Mouse (Mus musculus): Measurements from ENCODE around the gene Mfsd12. TPM values are rescaled to one million over a fixed set of nuclear protein-coding genes. Genes with fewer than 3 reads are reported as not detected.

Mfsd12 gene
- total RNA-seq, 2 experiments from 2014 or later, result 40.8 to 45.8 TPM

DNA sequence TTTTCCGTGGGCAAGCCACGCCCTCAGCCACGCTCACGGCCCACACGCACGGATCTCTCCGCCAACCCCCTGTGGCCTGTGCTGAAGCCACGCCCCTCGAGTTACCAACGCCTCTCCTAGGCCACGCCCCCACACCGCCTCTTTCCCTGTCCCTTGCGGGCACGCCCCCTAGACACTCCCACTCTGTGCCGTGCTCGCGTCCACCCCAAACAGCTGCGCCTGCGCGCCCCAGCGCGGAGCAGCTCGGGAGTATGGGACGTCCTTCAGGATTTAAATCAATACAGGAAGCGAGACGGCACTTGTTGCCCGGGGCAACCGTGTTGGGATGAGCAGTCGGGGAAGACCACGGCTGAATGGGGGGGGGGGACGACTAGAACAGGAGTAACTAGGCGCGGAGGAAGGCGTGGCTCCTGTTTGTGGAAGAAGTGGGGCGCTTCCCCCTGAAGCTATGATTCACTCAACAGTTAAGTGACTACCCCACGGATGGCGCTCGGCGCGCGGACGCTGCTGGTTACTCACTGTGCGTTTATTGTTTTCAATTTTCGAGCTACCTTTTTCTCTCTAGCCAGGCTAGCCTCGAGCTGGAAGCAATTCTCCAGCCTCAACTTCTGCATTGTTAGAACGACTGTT, 21.4 kb downstream of the Mfsd12 start:
- peak; percentile 100 for DNase-seq (ENCODE audit: low spot score in 2 of 2)

DNA sequence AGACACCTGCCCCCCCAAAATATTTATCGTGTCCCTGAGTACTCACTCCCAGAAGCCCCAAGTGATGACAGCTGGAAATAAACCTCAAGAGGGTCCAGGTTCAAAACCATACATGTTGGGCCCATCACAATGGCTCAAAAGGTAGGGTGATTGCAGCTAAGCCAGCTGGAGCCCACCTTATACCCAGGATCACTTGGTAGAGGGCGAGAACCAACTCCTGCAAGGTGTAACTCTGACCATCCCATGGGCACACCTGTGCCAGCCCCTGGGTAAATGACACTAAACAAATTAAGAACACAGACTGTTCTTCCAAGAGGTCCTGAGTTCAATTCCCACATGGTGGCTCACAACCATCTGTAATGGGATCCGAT, 21.9 kb downstream of the Mfsd12 start:
- DNase-seq (ENCODE audit: low spot score in 2 of 2), result no peak

DNA sequence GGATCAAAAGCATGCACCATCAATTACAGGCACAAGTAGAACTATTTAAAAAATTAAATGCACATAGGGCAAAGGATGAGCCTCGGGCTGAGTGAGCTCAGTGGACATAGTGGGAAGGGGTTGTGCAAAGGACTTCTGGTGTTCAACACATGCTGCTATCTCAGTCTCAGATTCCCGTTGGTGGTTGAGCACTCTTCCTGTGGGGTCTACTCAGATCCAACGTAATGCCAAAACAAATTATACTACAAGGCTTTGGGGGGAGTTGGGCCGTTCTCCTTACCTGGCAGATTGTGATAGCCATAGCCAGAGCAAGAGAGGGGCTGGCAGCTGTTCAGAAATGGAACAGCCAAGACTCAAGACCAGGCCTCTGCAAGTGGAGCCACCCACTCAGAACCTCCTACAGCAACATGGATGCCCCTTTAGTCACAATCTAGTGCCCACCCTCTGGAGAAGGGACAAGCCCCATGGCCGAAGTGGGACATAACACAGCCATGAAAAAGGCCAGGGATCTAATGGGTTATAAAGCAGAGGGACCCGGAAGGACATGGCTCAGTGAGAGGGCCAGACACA, 22.6 kb downstream of the Mfsd12 start:
- DNase-seq (ENCODE audit: low spot score in 2 of 2), result no peak

DNA sequence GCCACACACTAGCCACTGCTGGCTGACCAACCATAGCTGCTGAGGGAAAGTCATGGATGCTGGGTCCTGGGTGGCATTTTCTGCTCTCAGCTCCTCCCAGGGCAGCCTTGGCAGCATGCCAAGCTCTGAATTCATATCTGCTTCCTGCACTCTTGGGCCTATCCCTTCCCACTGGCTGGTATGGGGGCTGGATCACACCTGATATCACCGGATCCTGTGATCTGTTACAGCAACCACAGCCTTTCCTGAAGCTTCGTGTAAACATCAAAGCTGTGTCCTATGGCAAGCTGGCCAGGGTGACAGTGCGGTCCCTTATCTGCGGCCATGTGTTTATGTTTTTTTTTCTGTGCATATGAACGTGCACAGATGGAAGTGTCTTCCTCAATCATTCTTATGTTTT, 24.7 kb downstream of the Mfsd12 start:
- DNase-seq (ENCODE audit: low spot score in 2 of 2), result no peak

DNA sequence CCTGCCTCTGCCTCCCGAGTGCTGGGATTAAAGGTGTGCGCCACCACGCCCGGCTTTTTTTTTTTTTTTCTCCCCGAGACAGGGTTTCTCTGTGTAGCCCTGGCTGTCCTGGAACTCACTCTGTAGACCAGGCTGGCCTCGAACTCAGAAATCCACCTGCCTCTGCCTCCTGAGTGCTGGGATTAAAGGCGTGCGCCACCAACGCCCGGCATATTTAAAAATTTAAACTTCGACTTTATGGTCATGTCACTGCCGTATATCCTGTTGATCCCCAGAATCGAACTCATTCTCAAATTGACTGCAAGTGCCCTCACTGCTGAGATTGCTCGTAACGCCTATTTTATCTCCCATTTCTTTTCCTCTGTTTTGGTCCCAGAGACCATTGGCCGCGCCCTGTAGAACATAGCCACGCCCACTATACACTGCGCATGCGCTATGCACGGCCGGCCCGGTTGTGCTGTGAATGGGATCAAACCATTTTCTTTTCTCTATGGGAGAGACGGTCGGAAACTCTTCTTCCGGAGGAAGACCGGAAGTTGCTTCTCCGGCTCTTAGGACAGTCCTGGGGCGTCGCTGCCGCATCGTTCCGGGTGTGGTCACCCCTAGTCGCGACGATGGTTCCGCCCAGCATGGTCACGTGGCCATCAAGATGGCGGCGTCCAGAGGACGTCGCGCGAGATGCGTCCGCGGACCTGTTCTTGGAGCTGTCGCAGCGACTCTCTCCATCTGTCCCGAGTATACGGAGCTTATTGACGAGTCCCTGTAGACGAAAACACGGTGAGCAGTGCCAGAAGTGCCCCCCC, 26.7 kb downstream of the Mfsd12 start, which contains the start of the genes Dohh and Gm48551:
Gene Dohh (plus strand): TSS at position 627 of the 803 bp plus-strand sequence.
Gene Gm48551 (plus strand): TSS at position 665 of the 803 bp plus-strand sequence.
- peak; percentile 98 to 99 for DNase-seq (ENCODE audit: low spot score in 2 of 2)

DNA sequence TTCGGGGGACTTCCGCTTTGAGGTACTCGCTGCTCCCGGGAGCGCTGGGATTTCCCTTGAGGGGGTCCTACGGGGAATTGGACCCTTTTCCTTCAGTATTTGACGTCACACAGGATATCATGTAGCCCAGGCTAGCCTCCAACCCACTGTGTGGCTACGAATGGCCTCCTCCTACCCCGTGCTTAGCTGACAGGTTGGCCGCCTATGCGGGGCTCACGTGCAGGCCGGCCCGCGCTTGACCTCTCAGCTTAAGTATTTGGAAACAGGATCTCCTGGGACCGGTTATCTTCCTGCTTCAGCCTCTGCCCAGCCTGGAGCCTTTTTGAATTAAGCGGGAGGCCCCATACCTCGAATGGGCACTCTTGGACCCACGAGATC, 27.3 kb downstream of the Mfsd12 start:
- no peak for DNase-seq (ENCODE audit: low spot score in 2 of 2)

DNA sequence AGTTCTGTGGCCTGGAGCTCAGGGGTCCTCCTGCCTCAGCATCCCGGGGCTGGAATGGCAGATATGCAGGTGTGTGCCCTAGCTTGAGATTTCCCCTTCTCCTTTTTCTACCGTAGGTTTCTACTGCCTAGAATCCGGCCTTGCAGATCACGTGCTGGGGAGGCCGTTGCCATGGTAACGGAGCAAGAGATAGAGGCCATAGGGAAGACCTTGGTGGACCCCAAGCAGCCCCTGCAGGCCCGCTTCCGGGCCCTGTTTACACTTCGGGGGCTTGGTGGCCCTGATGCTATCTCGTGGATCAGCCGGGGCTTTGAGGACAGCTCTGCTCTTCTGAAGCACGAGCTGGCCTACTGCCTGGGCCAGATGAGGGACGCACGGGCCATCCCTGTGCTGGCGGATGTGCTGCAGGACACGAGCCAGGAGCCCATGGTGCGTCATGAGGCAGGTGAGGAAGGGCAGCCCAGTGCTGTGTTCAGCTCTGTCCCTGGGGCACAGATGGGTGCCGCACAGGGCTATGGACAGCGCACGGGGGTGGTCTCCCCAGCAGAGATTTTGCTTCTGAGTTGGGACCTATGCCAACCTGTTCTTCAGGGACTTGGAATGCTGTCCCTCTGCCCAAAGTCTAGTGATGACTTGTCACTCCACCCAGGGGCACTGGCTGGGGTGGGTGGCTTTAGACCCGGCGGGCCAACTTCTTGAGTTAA, 28.5 kb downstream of the Mfsd12 start:
- no peak for DNase-seq (ENCODE audit: low spot score in 2 of 2)

DNA sequence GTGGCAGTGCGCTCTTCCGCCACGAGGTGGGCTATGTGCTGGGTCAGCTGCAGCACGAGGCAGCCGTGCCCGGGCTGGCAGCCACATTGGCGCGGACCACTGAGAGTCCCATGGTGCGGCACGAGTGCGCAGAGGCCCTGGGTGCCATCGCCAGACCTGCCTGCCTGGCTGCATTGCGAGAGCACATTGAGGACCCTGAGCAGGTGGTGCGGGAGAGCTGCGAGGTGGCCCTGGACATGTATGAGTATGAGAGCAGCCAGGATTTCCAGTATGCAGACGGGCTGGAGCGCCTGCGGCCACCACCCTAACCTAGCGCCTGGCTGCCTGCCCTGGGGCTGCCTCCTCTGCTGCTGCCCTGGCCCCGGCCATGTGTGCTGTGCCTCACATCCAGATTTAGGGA, 30.4 kb downstream of the Mfsd12 start:
- DNase-seq (ENCODE audit: low spot score in 2 of 2), result no peak

DNA sequence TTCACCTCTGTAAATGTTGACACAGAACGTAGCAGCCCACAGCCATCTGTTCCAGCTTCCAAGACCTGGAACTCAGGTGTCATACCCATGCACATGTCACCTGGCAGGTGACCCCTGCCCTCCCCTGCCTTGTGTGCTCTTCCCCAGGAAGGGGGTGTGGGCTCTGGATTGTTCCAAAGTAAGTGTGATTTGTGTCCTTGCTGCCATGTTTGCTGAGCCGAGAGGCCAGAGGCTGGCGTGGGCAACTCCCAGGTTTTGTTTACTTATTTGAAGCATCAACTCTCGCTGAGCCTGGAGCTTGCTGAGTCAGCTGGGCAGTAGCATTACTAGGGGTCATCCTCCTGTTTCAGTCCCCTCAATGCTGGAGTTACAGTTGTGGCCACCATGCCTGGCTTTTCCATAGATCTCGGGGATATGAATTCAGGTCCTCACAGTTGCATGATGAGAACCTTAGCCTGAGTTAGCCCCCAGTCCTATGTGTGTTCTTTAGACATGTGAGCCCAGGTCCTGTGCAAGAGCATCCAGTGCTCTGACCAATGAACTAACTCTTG, 31.3 kb downstream of the Mfsd12 start, which contains the start of gene Gm48552:
Gene Gm48552 (plus strand): TSS at position 501 of the 551 bp plus-strand sequence.
- no peak for DNase-seq (ENCODE audit: low spot score in 2 of 2)

DNA sequence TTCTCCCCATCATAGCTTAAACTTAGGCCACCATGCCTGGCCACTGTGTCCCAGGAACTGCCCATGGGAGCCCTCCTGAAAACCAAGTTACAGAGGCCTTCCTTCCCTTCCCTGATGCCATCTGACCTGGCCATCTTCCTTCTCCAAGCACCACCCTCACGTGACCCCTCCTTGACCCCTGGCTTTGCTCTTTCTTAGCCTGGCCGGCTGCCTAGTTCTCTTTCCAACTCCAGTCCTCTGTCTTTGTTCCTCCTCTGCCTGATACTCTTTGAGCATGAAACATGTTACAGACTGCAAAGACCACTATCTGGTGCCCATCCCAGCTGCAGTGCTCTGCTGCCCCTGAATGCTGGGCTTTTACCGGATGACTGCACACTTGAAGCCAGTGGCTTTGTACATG, 32.1 kb downstream of the Mfsd12 start:
- no peak for DNase-seq (ENCODE audit: low spot score in 2 of 2)

DNA sequence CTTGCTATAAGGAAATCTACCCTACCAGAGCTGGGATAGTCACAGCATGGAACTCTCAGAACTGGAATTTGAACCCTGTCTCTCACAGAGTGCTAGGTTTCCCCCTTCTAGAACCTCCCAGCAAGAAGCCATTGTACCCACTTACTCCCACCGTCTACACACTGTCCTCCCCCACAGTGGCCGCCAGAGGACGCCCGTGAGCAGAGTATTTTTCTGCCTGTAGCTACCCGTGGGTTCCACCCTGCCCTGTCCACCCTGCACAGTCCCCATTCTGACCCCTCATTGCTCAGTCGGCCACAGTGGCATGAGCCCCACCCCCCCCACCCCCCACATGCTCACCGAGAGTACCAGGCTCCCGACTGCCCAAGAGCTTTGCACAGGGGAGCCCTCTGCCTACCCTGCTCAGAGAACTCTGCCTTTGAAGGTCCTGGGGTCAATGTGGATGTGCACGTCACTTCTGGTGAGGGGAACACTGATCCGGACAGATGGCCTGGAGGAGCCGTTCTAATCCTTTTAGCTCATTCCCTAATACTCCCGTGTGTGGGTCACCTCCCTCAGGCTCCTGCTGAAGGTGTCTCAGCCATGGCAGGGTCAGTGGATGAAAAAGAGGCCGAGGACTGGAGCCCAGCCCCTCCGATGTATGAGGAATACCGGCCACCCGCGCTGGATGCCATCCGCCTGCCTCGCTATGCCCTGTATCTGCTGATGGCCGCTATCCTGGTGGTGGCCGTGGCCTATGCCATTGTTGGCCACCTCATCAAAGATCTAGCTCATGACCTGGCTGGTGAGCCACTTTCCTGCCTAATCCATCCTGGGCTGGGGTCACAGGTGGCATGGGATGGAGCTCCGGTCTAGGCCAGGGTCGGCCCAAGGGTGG, 32.7 kb downstream of the Mfsd12 start:
- DNase-seq (ENCODE audit: low spot score in 2 of 2), result peak; percentile 80 to 84

DNA sequence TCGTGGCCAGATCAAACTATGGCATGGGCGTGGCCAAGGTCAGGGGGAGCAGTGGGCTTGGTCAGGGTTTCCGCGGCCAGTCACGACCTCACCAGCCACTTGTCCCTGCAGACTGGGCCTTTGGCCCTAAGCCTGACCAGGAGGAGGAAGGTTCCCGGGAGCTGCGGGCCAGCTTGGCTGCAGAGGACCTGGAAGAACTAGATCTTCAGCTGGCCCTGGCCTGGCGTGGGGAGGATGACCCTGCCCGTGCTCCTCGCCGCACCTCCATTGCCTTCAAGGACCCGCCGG, 33.3 kb downstream of the Mfsd12 start:
- DNase-seq (ENCODE audit: low spot score in 2 of 2), result no peak

DNA sequence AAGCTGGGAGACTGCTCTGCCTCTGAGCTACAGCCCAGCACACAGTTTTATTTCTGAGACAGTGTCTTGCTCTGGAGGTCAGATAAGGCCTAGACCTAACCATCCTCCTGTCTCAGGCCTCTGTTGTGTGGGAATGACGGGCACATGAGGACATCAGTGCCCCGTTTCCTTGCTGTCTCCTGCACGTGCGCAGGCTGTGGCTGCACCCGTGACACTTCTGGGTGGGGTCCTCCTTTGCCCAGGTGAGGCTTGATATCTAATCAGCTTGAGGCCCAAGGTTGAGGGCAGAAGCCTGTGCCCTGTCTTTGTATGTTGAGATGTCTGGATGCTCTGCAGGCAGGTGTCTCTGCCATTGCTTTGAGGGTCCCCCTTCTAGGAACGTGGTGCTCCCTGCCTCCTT, 35.0 kb downstream of the Mfsd12 start:
- DNase-seq (ENCODE audit: low spot score in 2 of 2), result no peak

DNA sequence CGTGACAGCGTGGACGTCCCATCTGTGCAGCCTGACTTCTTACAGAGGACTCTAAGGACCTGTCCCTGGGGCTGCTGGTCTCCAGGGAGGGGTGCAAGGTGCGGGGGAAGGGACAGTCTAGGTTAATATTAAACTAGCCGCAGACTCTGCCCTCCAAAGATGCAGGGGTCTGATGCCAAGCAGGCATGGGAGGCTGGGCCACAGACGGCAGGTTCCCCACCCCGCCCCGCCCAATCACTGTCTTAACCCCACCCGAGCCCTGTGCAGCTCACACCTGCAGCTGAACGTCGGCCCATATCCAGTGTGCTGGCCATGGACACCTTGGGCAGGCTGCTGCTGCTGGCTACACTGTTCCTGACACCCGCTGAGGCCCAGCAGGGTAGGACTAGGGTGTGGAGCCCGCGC, 35.5 kb downstream of the Mfsd12 start, which contains the start of gene Smim24:
Gene Smim24 (plus strand): TSS at position 271 of the 405 bp plus-strand sequence.
- no peak for DNase-seq (ENCODE audit: low spot score in 2 of 2)

DNA sequence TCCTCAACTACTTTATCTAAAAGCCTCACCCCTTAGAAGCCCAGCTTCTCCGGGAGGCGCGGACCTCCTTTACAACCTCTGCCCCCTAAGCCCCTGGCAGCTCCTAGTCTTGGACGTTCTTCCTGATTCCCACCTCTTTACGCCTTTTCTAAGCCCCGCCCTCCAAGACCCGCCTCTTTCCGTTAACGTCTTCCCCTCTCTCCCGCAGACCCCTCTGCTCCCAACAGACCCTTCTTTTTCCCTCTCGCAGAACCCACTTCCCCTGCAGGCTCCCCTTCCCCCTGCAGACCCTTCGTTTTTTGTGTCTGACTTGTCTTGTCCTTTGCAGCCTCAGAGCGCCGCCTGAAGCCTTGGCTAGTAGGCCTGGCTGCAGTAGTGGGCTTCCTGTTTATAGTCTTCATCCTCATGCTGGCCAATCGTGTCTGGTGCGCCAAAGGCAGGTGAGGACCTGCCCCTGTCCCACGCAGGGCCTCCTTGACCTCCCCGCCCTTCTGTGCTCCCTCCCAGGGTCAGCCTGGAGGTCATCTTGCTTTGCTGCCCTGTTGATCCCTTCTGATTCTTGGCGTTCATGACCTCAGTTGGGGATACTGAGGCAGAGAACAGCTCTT, 36.3 kb downstream of the Mfsd12 start:
- no peak for DNase-seq (ENCODE audit: low spot score in 2 of 2)

DNA sequence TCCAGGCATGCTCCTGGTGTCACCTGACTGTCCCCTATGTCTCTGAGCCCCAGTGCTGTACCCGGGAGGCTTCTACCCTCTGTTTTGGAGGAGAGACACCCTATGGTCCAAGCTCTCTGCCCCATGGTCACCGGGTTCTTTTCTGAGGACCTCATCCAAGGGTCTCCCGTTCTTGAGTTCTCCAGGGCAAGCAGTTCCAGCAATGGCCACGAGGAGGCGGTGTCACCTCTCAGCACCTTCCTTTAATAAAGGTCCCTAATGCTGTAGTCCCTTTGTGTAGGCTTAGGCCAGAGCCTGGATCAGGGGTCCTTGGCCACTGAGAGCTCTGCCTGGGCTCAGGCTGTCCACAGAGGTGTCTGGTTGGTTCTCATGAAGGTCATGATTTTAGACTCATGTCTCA, 37.8 kb downstream of the Mfsd12 start:
- peak; percentile 68 for DNase-seq (ENCODE audit: low spot score in 2 of 2)

DNA sequence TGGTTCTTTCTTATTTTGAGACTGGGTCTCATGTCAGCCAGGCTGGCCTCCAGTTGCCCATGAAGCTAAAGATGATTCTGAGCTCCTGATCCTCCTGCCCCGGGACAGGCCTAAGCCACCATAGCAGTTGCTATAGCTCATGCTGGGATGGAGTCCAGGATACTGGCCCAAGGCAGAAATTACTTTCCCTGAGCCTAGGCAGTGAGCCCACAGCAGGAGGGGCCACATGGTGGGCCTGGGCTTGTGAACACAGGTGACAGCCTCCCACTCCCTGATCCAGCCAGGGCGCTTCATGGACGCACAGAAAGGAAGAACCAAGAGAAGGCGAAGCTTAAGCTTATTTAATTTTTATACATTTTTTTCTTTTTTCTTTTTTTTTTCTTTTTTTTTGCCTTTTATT, 38.6 kb downstream of the Mfsd12 start:
- no peak for DNase-seq (ENCODE audit: low spot score in 2 of 2)

DNA sequence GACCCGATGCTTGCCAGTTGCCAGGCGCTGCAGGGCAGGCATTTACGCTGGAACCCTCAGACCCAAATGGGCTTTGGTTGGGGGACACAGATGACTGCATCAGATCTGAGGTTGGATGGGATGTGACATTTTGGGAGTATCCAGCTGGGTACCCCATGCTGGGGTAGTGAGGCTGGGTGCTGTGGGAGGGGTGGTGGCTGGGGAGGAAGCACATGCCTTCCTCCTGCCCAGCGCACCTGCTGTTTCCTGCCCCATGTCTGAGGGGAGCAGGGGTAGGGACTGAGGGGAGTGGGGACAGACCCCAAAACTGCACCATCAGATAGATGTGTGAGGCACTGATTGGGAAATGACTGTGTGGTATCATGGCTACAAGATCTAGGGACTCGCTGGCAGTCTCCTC, 39.5 kb downstream of the Mfsd12 start:
- no peak for DNase-seq (ENCODE audit: low spot score in 2 of 2)

DNA sequence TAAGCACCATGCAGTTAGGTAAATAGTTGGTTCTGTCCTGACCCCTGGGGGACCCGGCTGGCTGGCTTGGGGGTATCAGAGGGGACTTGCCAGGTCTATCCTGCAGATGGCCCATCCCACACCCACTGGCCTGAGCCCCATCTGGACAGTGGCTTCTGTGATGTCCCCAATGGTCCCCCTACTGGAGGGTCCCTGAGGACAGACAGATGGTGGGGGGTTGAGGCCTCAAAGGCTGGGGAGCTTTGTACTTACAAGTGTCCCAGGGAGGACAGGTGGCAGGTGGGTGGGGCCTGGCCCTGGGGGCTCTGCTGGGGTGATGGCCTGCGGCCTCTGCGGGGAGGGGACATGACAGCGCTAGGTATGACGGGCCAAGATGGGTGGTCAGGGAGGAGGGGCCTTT, 42.0 kb downstream of the Mfsd12 start:
- DNase-seq (ENCODE audit: low spot score in 2 of 2), result no peak

DNA sequence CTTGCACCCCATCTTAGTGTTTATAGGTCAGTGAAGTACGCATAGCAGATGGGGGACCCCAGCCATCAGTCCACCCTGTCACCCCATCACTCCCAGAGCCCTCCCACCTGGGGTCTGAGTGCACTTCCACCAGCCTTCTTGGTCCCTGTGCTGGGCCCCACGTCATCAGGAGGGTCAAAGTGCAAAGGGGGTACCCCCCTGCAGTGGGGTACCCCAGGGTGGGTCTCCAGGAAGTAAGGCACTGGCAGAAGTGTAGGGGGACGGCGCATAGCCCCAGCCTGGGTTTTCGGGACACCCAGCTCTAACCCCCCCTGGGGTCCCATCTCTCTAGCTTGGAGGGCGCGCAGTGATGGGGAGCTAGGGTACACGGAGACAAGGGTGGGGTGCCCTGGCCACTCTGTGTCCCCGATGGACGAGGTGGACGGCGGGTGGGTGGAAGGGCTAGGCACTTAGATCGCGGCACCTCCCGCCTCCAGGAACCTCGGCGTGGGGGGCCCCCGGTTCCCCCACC, 42.6 kb downstream of the Mfsd12 start:
- no peak for DNase-seq (ENCODE audit: low spot score in 2 of 2)
